Mouse (Mus musculus): ENCODE measurements at regions not wholly inside any gene's neighbourhood (a gene's known extent, or its start where the extent isn't known, plus 50 kb on each side); places are given as distances from the start of the nearest gene placed in this dataset.

DNA sequence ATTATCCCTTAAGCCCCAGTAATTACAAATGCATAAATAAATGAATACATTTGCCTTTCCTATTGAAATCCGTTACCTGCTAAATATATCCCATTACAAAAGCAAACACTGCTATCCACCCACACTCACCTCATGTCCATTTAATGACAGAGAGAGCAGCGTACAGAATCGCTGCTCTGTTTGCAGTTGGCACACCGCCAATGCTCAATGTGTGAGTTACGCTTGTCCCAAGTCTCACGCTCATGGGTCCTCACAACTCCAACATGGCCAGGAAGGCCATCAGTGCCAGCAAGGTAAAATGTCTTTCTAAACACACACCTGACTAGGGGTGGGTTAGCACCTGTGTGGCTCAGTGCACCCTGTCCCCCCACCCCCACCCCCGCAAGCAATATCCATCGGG, 150.0 kb upstream of the Igsf21 start:
- TF ChIP-seq CTCF (IDR thresholded peaks at IDR 0.05; ENCODE audit: low read depth) (no peak), EP300 (optimal IDR thresholded peaks at IDR 0.05) (no peak)

All from stomach, postnatal 0 days (tissue).